Mouse (Mus musculus): ENCODE data around the gene Ppm1j.

GRCm38 (mm10) chr3:104771460-104771859 is 9.4 kb upstream of the Ppm1j start:
- no peak for TF ChIP-seq POLR2A (IDR thresholded peaks at IDR 0.05; ENCODE audit: low read depth, low read length)
- no peak for TF ChIP-seq CTCF (IDR thresholded peaks at IDR 0.05; ENCODE audit: extremely low read depth, insufficient read length, insufficient replicate concordance, low read depth, low read length)
